Mouse (Mus musculus) MEL (cell line): ENCODE measurements at regions not wholly inside any gene's neighbourhood (a gene's known extent, or its start where the extent isn't known, plus 50 kb on each side); places are given as distances from the start of the nearest gene placed in this dataset.
A peak's percentile ranks its signal among the peaks of the same experiment; 100 is the strongest.

Experiments
- DNase-seq: peaks from one replicate; pipeline ENCODE4 v3.0.0; 2011; ENCODE audit warnings: low read depth, low spot score
- H3K27ac ChIP-seq: 2 replicates; pipeline ENCODE4 v1.5.1; 2012; ENCODE audit warnings: low read depth, mild to moderate bottlenecking, control low read depth, low read length, moderate library complexity; ENCODE audit not compliant: control insufficient read depth
- H3K27me3 ChIP-seq, 2 experiments: fragments of 150-350 bp in 1 of 2; sonication (generic) in 1 of 2; 2 replicates each; pipeline ENCODE4 v1.6.1; 2012; ENCODE audit warnings: low read length in 2 of 2, mild to moderate bottlenecking in 2 of 2, improper control_type of control experiment in 1 of 2, moderate library complexity in 1 of 2; ENCODE audit not compliant: insufficient read depth in 2 of 2, control insufficient read depth in 1 of 2
- H3K36me3 ChIP-seq, 2 experiments: 2 replicates each; pipeline ENCODE4 v1.6.1; 2012 to 2014; ENCODE audit warnings: low read length in 2 of 2, improper control_type of control experiment in 1 of 2, inconsistent platforms in 1 of 2, mild to moderate bottlenecking in 1 of 2; ENCODE audit not compliant: insufficient read depth in 2 of 2, control insufficient read depth in 1 of 2
- H3K4me1 ChIP-seq, 2 experiments: fragments of 150-350 bp in 1 of 2; sonication (generic) in 1 of 2; 2 replicates each; pipeline ENCODE4 v1.6.1; 2012; ENCODE audit warnings: low read length in 2 of 2, improper control_type of control experiment in 1 of 2, mild to moderate bottlenecking in 1 of 2; ENCODE audit not compliant: insufficient read depth in 2 of 2, control insufficient read depth in 1 of 2
- H3K4me3 ChIP-seq, 2 experiments: fragments of 150-350 bp in 1 of 2; sonication (generic) in 1 of 2; 2 replicates each; pipeline ENCODE4 v1.5.1; 2012; ENCODE audit warnings: low read depth in 2 of 2, low read length in 2 of 2, mild to moderate bottlenecking in 2 of 2, moderate library complexity in 2 of 2, control low read depth in 1 of 2, improper control_type of control experiment in 1 of 2; ENCODE audit not compliant: control insufficient read depth in 1 of 2, insufficient read depth in 1 of 2
- H3K79me2 ChIP-seq: 2 replicates; pipeline ENCODE4 v1.6.1; 2012; ENCODE audit warnings: mild to moderate bottlenecking, low read length, moderate library complexity; ENCODE audit not compliant: control insufficient read depth, poor library complexity, insufficient read depth
- H3K9ac ChIP-seq: 2 replicates; pipeline ENCODE4 v1.6.1; 2012; ENCODE audit warnings: low read depth, mild to moderate bottlenecking, control low read depth, low read length, moderate library complexity; ENCODE audit not compliant: control insufficient read depth, poor library complexity, severe bottlenecking
- H3K9me3 ChIP-seq: fragments of 150-350 bp; sonication (generic); replicated peaks from 2 replicates; pipeline ENCODE4 v1.6.1; 2012; ENCODE audit warnings: mild to moderate bottlenecking, low read length, improper control_type of control experiment, moderate library complexity; ENCODE audit not compliant: insufficient read depth
- BHLHE40 ChIP-seq: IDR thresholded peaks from 2 replicates; pipeline ENCODE4 v1.6.1; 2012; ENCODE audit warnings: low read depth, mild to moderate bottlenecking, inconsistent platforms, low read length, improper control_type of control experiment, borderline replicate concordance
- CHD1 ChIP-seq: IDR thresholded peaks from 2 replicates; pipeline ENCODE4 v1.6.1; 2012; ENCODE audit warnings: low read depth, mild to moderate bottlenecking, inconsistent platforms, low read length, improper control_type of control experiment
- CHD2 ChIP-seq: IDR thresholded peaks from 2 replicates; pipeline ENCODE4 v1.6.1; 2011; ENCODE audit warnings: low read length, improper control_type of control experiment
- E2F4 ChIP-seq: IDR thresholded peaks from 2 replicates; pipeline ENCODE4 v1.6.1; 2011; ENCODE audit warnings: low read depth, low read length, improper control_type of control experiment, borderline replicate concordance
- ELF1 ChIP-seq: IDR thresholded peaks from 2 replicates; pipeline ENCODE4 v1.6.1; 2014; ENCODE audit warnings: low read depth, mild to moderate bottlenecking, inconsistent platforms, low read length, improper control_type of control experiment, moderate library complexity
- EP300 ChIP-seq, 2 experiments: IDR thresholded peaks; 2 replicates each; pipeline ENCODE4 v1.6.1; 2011; ENCODE audit warnings: improper control_type of control experiment in 2 of 2, low read length in 2 of 2, low read depth in 1 of 2, mild to moderate bottlenecking in 1 of 2
- ETS1 ChIP-seq: IDR thresholded peaks from 2 replicates; pipeline ENCODE4 v1.6.1; 2012; ENCODE audit warnings: low read depth, mild to moderate bottlenecking, inconsistent platforms, low read length, improper control_type of control experiment, moderate library complexity
- GABPA ChIP-seq: IDR thresholded peaks from 2 replicates; pipeline ENCODE4 v1.6.1; 2012; ENCODE audit warnings: low read depth, mild to moderate bottlenecking, inconsistent platforms, low read length, improper control_type of control experiment, moderate library complexity
- GATA1 ChIP-seq: IDR thresholded peaks from 2 replicates; pipeline ENCODE4 v1.6.1; 2011; ENCODE audit warnings: low read depth, low read length, improper control_type of control experiment
- HCFC1 ChIP-seq: IDR thresholded peaks from 2 replicates; pipeline ENCODE4 v1.6.1; 2012; ENCODE audit warnings: low read depth, mild to moderate bottlenecking, inconsistent platforms, low read length, improper control_type of control experiment, moderate library complexity
- JUND ChIP-seq: IDR thresholded peaks from 2 replicates; pipeline ENCODE4 v1.6.1; 2011; ENCODE audit warnings: low read depth, mild to moderate bottlenecking, improper control_type of control experiment, low read length
- MAFK ChIP-seq: IDR thresholded peaks from 2 replicates; pipeline ENCODE4 v1.6.1; 2011; ENCODE audit warnings: low read depth, mild to moderate bottlenecking, low read length, improper control_type of control experiment, borderline replicate concordance
- MAX ChIP-seq: IDR thresholded peaks from 2 replicates; pipeline ENCODE4 v1.6.1; 2011; ENCODE audit warnings: low read length, improper control_type of control experiment
- MAZ ChIP-seq: IDR thresholded peaks from 2 replicates; pipeline ENCODE4 v1.6.1; 2012; ENCODE audit warnings: low read depth, mild to moderate bottlenecking, inconsistent platforms, low read length, improper control_type of control experiment
- MEF2A ChIP-seq: IDR thresholded peaks from 2 replicates; pipeline ENCODE4 v1.6.1; 2014; ENCODE audit warnings: low read depth, mild to moderate bottlenecking, inconsistent platforms, low read length, improper control_type of control experiment; ENCODE audit not compliant: poor library complexity, insufficient replicate concordance, severe bottlenecking; ENCODE audit errors: extremely low read depth
- MXI1 ChIP-seq: IDR thresholded peaks from 2 replicates; pipeline ENCODE4 v1.6.1; 2011; ENCODE audit warnings: mild to moderate bottlenecking, low read depth, low read length, improper control_type of control experiment
- MYB ChIP-seq: IDR thresholded peaks from 2 replicates; pipeline ENCODE4 v1.6.1; 2011; ENCODE audit warnings: mild to moderate bottlenecking, low read depth, low read length, improper control_type of control experiment
- MYC ChIP-seq: IDR thresholded peaks from 2 replicates; pipeline ENCODE4 v1.6.1; 2011; ENCODE audit warnings: low read depth, mild to moderate bottlenecking, low read length, improper control_type of control experiment, moderate library complexity
- NELFE ChIP-seq: IDR thresholded peaks from 2 replicates; pipeline ENCODE4 v1.6.1; 2011; ENCODE audit warnings: low read depth, low read length, improper control_type of control experiment
- POLR2A ChIP-seq, 2 experiments: IDR thresholded peaks; 2 replicates each; pipeline ENCODE4 v1.6.1; 2011 to 2012; ENCODE audit warnings: low read length in 2 of 2, mild to moderate bottlenecking in 2 of 2, control low read depth in 1 of 2, improper control_type of control experiment in 1 of 2, low read depth in 1 of 2, moderate library complexity in 1 of 2; ENCODE audit not compliant: control insufficient read depth in 1 of 2, insufficient read depth in 1 of 2, poor library complexity in 1 of 2
- POLR2AphosphoS2 ChIP-seq: IDR thresholded peaks from 2 replicates; pipeline ENCODE4 v1.6.1; 2011; ENCODE audit warnings: low read length, improper control_type of control experiment
- RAD21 ChIP-seq: IDR thresholded peaks from 2 replicates; pipeline ENCODE4 v1.6.1; 2011; ENCODE audit warnings: mild to moderate bottlenecking, low read depth, low read length, improper control_type of control experiment
- RCOR1 ChIP-seq: IDR thresholded peaks from 2 replicates; pipeline ENCODE4 v1.6.1; 2012; ENCODE audit warnings: low read depth, mild to moderate bottlenecking, inconsistent platforms, low read length, improper control_type of control experiment
- SIN3A ChIP-seq: IDR thresholded peaks from 2 replicates; pipeline ENCODE4 v1.6.1; 2012; ENCODE audit warnings: low read length, improper control_type of control experiment, inconsistent platforms
- TBP ChIP-seq: IDR thresholded peaks from 2 replicates; pipeline ENCODE4 v1.8.0; 2011; ENCODE audit warnings: low read depth, low read length, improper control_type of control experiment
- TCF12 ChIP-seq: IDR thresholded peaks from 2 replicates; pipeline ENCODE4 v1.6.1; 2014; ENCODE audit warnings: low read depth, mild to moderate bottlenecking, inconsistent platforms, low read length, improper control_type of control experiment, moderate library complexity
- UBTF ChIP-seq: IDR thresholded peaks from 2 replicates; pipeline ENCODE4 v1.6.1; 2012; ENCODE audit warnings: low read depth, mild to moderate bottlenecking, inconsistent platforms, low read length, improper control_type of control experiment, moderate library complexity, borderline replicate concordance; ENCODE audit not compliant: insufficient read depth
- USF1 ChIP-seq: IDR thresholded peaks from 2 replicates; pipeline ENCODE4 v1.6.1; 2014; ENCODE audit warnings: low read depth, mild to moderate bottlenecking, inconsistent platforms, low read length, improper control_type of control experiment, moderate library complexity
- USF2 ChIP-seq, 2 experiments: IDR thresholded peaks; 2 replicates each; pipeline ENCODE4 v1.6.1; 2011 to 2012; ENCODE audit warnings: improper control_type of control experiment in 2 of 2, low read length in 2 of 2, borderline replicate concordance in 1 of 2, inconsistent platforms in 1 of 2, low read depth in 1 of 2, mild to moderate bottlenecking in 1 of 2; ENCODE audit not compliant: insufficient read depth in 1 of 2
- ZKSCAN1 ChIP-seq: IDR thresholded peaks from 2 replicates; pipeline ENCODE4 v1.6.1; 2012; ENCODE audit warnings: low read depth, mild to moderate bottlenecking, inconsistent platforms, low read length, improper control_type of control experiment, moderate library complexity
- ZNF384 ChIP-seq: IDR thresholded peaks from 2 replicates; pipeline ENCODE4 v1.6.1; 2012; ENCODE audit warnings: low read depth, mild to moderate bottlenecking, inconsistent platforms, low read length, improper control_type of control experiment

GRCm38 (mm10) chr17:47225306-47226269 lies 143.1 kb upstream of the Mrps10 start:
- peak; percentile 92 for DNase-seq
- Histone ChIP-seq H3K4me3 (peak overlapping the region; percentile 47 to 60), H3K27me3 (no peaks in the 10 kb centered on the region), H3K79me2 (no peaks in the 10 kb centered on the region), H3K27ac (peak overlapping the region; percentile 93), H3K4me1 (peaks cover 14 to 41% of the 10 kb centered on the region in 2 experiments), H3K36me3 (peaks cover 0 to 36% of the 10 kb centered on the region in 2 experiments; a peak in 2 of 4 replicates), H3K9ac (peak overlapping the region; percentile 57), H3K9me3 (no peaks in the 10 kb centered on the region)
- TF ChIP-seq BHLHE40: peak; percentile 91
- peak; percentile 88 for TF ChIP-seq USF1
- no peak for TF ChIP-seq CHD1
- peak; percentile 65 for TF ChIP-seq ELF1
- peak; percentile 96 for TF ChIP-seq MAZ
- TF ChIP-seq JUND: peak; percentile 96
- no peak for TF ChIP-seq MYB
- TF ChIP-seq HCFC1: peak; percentile 63; the same call in 1 of the 2 replicates
- TF ChIP-seq POLR2A (IDR thresholded peaks at IDR 0.05; ENCODE audit: control insufficient read depth in 1 of 2, insufficient read depth in 1 of 2, low read depth in 1 of 2, low read length in 2 of 2, poor library complexity in 1 of 2): peak; percentile 25 to 53; a peak in 1 of 4 replicates
- no peak for TF ChIP-seq CHD2
- peak; percentile 36; the same call in 1 of the 2 replicates for TF ChIP-seq NELFE
- TF ChIP-seq TBP: peak; percentile 69; the same call in 1 of the 2 replicates
- peak; percentile 82; the same call in 1 of the 2 replicates for TF ChIP-seq ZKSCAN1
- TF ChIP-seq MAFK: peak; percentile 43; the same call in 1 of the 2 replicates
- peak; percentile 99 for TF ChIP-seq ZNF384
- no peak; the same call in 1 of the 2 replicates for TF ChIP-seq RAD21
- peak; percentile 79 for TF ChIP-seq RCOR1
- TF ChIP-seq TCF12: peak; percentile 63
- peak in 1 of 2 experiments; percentile 54; a peak in 1 of 4 replicates for TF ChIP-seq USF2 (IDR thresholded peaks at IDR 0.05; ENCODE audit: borderline replicate concordance in 1 of 2, insufficient read depth in 1 of 2, low read depth in 1 of 2, low read length in 2 of 2)
- TF ChIP-seq EP300 (IDR thresholded peaks at IDR 0.05; ENCODE audit: low read depth in 1 of 2, low read length in 2 of 2): peak; percentile 77 to 89
- TF ChIP-seq UBTF: no peak
- TF ChIP-seq ETS1: peak; percentile 95
- TF ChIP-seq MAX: no peak; the same call in 1 of the 2 replicates
- no peak for TF ChIP-seq E2F4
- TF ChIP-seq SIN3A: peak; percentile 75
- peak; percentile 86 for TF ChIP-seq GATA1
- 0 out of 2 replicates have a peak, but pooled peaks have one; percentile 65 for TF ChIP-seq MYC
- TF ChIP-seq GABPA: no peak
- no peak for TF ChIP-seq MEF2A
- TF ChIP-seq MXI1: peak; percentile 81
- peak; percentile 32; the same call in 1 of the 2 replicates for TF ChIP-seq POLR2AphosphoS2
